Mouse (Mus musculus): ENCODE measurements at regions not wholly inside any gene's neighbourhood (a gene's known extent, or its start where the extent isn't known, plus 50 kb on each side); places are given as distances from the start of the nearest gene placed in this dataset.

GRCm38 (mm10) chr7:82939536-82939935 is 72.4 kb downstream of the Mex3b start:
- TF ChIP-seq CTCF (IDR thresholded peaks at IDR 0.05; ENCODE audit: extremely low read depth, insufficient read depth, insufficient read length, insufficient replicate concordance) (no peak), POLR2A (IDR thresholded peaks at IDR 0.05; ENCODE audit: low read depth, low read length) (no peak)

Measured in spleen, adult 2 months (tissue).